Mouse (Mus musculus) cerebellum, adult (tissue): Measurements from ENCODE around the gene Anapc13.

Experiments used
- ATAC-seq: cut with Nextera tagmentation; 2 replicates; pipeline ENCODE4 v1.9.2; 2017; ENCODE audit warnings: mild to moderate bottlenecking, moderate library complexity, mixed read lengths; ENCODE audit not compliant: insufficient number of reproducible peaks, low FRiP score, low TSS enrichment

Anapc13 gene

DNA sequence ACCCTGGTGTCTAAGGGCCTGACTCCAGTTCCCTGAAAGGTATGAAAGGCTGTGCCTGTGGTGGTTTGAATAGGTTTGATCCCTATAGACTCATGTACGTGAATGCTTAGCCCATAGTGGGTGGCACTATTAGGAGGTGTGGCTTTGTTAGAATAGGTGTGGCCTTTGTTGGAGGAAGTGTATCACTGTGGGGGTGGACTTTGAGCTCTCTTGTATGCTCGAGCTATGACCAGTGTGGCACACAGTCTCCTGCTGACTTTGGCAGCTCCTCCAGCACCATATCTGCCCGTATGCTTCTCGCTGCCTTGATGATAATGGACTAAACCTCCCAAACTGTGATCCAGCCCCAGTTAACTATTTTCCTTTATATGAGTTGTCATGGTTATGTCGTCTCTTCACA is 49.8 kb downstream of the Anapc13 start:
- ATAC-seq: no peak

- no peak for ATAC-seq
These were observed 55.4 kb downstream of the Anapc13 start for GRCm38 (mm10) chr9:102681470-102681869.
